Mouse (Mus musculus): ENCODE results near the gene Stradb.

Gene Stradb

GRCm38 (mm10) chr1:58961152-58961893 lies 12.0 kb upstream of the Stradb start:
- no peak for DNase-seq (ENCODE audit: low read depth)

- no peak for DNase-seq (ENCODE audit: low read depth)
Observed at GRCm38 (mm10) chr1:58962418-58962817, 10.9 kb upstream of the Stradb start.

- no peak for DNase-seq (ENCODE audit: low read depth)
Observed at GRCm38 (mm10) chr1:58962865-58963264, 10.5 kb upstream of the Stradb start.

DNA sequence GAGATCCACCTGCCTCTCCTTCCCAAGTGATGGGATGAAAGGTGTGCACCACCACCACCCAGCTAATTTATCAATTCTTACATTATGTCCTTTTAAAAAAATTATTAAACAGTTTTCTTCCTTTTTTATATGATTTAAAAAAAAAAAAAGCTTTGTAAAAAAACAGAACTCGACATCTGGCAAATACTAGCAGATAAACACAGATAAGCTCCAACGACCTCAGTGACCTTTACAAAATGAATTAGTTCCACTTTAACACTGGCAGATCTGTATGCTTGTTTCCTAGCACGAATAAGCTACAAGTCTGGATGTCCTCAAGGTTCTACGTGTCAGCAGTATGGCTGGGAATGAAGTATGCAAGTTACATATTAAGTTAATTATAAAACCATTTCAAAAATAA lies 5.8 kb upstream of the Stradb start:
- DNase-seq (ENCODE audit: low read depth), result no peak

- DNase-seq (ENCODE audit: low read depth), result no peak
Observed at GRCm38 (mm10) chr1:58970054-58970453, 3.3 kb upstream of the Stradb start.

- DNase-seq (ENCODE audit: low read depth), result no peak
Observed at GRCm38 (mm10) chr1:58971097-58971496, 2.2 kb upstream of the Stradb start.

GRCm38 (mm10) chr1:58972851-58973365 lies 414 bp upstream of the Stradb start:
- DNase-seq (ENCODE audit: low read depth), result no peak

DNA sequence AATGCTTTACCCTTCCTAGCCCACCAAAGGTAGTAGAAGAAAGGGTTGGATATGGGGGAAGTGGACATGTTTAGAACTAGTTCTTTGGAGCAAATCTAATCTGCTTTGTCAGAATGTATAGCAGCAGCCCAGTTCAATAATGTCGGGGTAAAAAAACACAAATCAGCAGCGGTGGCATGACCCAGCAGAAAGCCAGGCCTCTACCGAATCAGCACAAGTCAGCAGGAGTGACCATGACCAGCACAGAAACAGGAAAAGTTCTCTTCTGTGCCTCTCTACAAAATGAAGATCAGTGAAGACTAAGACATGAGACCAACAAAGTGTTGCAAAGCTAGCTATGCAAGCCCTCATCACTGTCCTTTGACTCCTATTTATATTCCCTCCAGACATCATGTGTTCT lies 9.0 kb downstream of the Stradb start:
- no peak for DNase-seq (ENCODE audit: low read depth)

GRCm38 (mm10) chr1:58984586-58984985 lies 11.3 kb downstream of the Stradb start:
- no peak for DNase-seq (ENCODE audit: low read depth)

DNA sequence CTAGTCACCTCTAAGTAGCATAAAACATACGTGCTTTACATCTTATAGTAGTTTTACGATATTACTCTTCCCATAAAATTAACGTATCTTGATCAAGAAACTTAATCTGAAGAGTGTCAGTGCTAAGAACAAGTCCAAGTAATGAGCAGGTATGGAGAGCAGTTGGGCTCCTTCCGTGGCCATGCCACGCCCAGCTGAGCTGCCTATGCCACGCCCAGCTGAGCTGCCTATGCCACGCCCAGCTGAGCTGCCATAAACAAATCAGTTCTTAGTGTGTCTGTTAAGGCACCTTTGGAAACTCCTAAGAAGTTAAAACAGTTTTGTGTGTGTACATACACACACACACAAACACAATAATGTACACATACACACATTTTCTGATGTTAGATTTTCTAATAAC lies 19.8 kb downstream of the Stradb start:
- no peak for DNase-seq (ENCODE audit: low read depth)

GRCm38 (mm10) chr1:58993723-58994122 lies 20.4 kb downstream of the Stradb start:
- no peak for DNase-seq (ENCODE audit: low read depth)

DNA sequence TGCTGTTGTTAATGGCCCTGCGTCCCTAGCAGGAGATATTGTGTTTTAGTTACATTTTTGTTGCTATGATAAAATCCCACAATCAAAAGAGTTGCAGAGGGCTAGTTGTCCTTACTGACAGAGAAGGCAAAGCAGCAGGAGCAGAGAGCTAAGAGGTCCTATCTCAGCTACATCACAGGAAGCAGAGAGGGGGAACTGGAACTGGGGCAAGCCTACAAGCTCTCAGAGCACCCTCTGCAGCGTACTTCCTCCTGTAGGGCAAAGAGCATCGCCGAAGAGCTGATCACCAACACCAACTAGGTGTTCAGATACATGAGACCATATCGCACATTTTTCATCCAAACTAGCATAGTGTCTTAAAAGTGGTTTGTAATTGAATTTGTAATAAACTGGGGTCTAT lies 22.0 kb downstream of the Stradb start:
- DNase-seq (ENCODE audit: low read depth), result no peak

DNA sequence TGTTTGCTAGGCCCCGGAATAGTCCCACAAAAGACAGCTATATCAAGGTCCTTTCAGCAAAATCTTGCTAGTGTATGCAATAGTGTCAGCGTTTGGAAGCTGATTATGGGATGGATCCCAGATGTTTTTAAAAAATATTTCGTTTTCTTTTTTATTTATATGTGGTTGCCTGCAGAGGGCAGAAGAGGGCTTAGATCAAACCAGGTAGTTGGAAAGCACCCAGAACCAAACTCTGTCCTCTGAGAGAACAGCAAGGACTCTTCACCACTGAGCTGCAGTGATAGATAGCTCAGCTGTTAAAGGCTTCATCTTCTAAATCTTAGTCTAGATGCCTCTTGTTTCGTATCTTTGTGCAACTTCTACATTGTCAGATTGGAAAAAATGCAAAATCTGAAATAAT lies 35.9 kb downstream of the Stradb start:
- DNase-seq (ENCODE audit: low read depth), result no peak

DNA sequence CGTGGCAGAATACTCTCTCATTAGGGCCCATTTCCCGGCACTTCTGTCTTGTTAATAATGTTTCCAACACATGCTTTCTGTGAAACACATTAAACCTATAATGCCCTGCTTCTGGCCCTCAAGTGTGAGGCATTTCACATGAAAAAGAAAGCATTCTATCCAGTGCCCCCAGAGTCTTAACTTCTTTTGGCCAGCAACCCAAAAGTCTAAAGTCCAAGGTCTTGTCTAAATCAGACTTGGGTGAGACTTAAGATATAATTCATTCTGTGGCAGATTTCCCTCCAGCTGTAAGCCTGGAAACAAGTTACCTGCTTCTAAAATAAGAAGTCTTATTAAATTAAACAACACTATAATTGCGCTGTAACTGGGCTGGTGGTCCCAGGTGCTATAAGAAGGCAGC lies 48.2 kb downstream of the Stradb start:
- no peak for DNase-seq (ENCODE audit: low read depth)

- no peak for DNase-seq (ENCODE audit: low read depth)
Observed at GRCm38 (mm10) chr1:59037723-59038122, 64.4 kb downstream of the Stradb start.
